Mouse (Mus musculus): ENCODE results near the gene Ndufb2. TPM values are rescaled to one million over a fixed set of nuclear protein-coding genes. Genes with fewer than 3 reads are reported as not detected.

Gene Ndufb2
- polyA plus RNA-seq, 1 experiment = 266 TPM

DNA sequence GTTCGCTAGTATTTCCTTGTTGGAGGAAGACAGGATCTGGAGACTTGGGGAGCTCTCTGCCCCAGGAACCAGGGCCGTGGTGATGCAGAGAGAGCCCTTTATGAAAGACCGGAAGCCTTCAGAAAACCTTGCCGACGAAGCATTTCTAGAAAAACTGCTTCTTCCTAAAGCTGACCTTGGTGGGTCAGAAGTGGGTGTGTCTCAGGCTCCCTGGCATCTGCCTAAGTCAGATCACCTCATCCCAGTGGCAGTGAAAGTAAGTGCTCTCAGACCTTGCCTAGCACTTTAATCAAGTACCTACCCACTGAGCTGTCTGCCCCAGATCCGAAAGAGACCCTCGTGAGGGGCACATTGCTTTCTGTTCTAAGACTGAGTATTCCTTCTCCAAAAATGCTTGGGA lies 17.4 kb upstream of the Ndufb2 start:
- no peak overlapping the region for H3K27ac ChIP-seq (ENCODE audit: insufficient read depth, low read length)

GRCm38 (mm10) chr6:39579552-39579951 lies 12.8 kb upstream of the Ndufb2 start:
- H3K4me1 ChIP-seq (ENCODE audit: control insufficient read depth, insufficient read depth, low read length) = peaks cover 7% of the 10 kb centered on the region
- no peak overlapping the region for H3K4me3 ChIP-seq (ENCODE audit: insufficient read depth, low read length)
- no peak overlapping the region for H3K27ac ChIP-seq (ENCODE audit: insufficient read depth, low read length)
- no peak for TF ChIP-seq CTCF (IDR thresholded peaks at IDR 0.05; ENCODE audit: extremely low read depth, insufficient read depth, low read length)
- no peak for TF ChIP-seq POLR2A (IDR thresholded peaks at IDR 0.05; ENCODE audit: extremely low read depth, insufficient read depth, low read length)

More for the DNA sequence above, 17.4 kb upstream of the Ndufb2 start:
- Histone ChIP-seq H3K4me3 (ENCODE audit: insufficient read depth, low read length) (peak overlapping the region; percentile 85), H3K4me1 (ENCODE audit: control insufficient read depth, insufficient read depth, low read length) (peaks cover 7% of the 10 kb centered on the region)
- TF ChIP-seq CTCF (IDR thresholded peaks at IDR 0.05; ENCODE audit: extremely low read depth, insufficient read depth, low read length) (no peak), POLR2A (IDR thresholded peaks at IDR 0.05; ENCODE audit: extremely low read depth, insufficient read depth, low read length) (no peak)

DNA sequence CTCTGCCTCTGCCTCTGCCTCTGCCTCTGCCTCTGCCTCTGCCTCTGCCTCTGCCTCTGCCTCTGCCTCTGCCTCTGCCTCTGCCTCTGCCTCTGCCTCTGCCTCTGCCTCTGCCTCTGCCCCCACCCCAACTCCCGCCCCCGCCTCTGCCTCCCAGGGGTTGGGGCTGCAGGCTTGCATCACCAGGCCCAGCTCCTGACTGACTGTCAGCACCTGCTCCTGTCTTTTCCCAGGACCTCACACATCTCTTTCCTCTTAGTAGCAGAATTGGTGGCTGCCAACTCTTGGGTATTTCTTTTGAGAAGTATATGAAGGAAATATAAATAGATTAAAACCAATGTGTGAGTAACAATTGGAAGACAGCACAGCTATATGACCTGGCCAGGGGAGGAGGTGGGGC lies 11.8 kb upstream of the Ndufb2 start:
- Histone ChIP-seq H3K4me1 (ENCODE audit: control insufficient read depth, insufficient read depth, low read length) (peaks cover 3% of the 10 kb centered on the region), H3K4me3 (ENCODE audit: insufficient read depth, low read length) (no peak overlapping the region), H3K27ac (ENCODE audit: insufficient read depth, low read length) (no peak overlapping the region)
- no peak for TF ChIP-seq POLR2A (IDR thresholded peaks at IDR 0.05; ENCODE audit: extremely low read depth, insufficient read depth, low read length)
- TF ChIP-seq CTCF (IDR thresholded peaks at IDR 0.05; ENCODE audit: extremely low read depth, insufficient read depth, low read length) = no peak

GRCm38 (mm10) chr6:39581087-39581784 lies 11.1 kb upstream of the Ndufb2 start:
- Histone ChIP-seq H3K4me1 (ENCODE audit: control insufficient read depth, insufficient read depth, low read length) (peaks cover 3% of the 10 kb centered on the region), H3K4me3 (ENCODE audit: insufficient read depth, low read length) (no peak overlapping the region), H3K27ac (ENCODE audit: insufficient read depth, low read length) (no peak overlapping the region)
- TF ChIP-seq CTCF (IDR thresholded peaks at IDR 0.05; ENCODE audit: extremely low read depth, insufficient read depth, low read length) = no peak
- no peak for TF ChIP-seq POLR2A (IDR thresholded peaks at IDR 0.05; ENCODE audit: extremely low read depth, insufficient read depth, low read length)

DNA sequence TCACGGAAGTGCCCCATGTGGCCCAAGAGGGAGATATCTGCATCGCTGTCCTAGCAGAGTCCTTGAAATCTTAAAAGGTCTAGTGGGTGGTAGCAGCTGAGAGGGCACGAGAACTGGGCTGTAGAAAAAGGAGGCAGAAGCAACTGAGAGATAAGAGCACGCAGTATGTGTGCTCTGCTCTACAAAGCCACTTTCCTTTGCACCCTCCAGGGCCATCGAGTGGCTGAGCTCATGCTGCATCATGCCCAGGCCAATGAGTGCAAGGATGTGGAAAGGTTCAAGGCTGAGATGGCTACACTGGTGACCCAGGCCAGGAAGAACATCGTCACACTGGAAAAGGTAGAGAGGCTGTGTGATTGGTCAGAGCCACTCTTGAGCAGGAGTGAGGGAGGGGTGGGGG lies 6.9 kb upstream of the Ndufb2 start, which contains the start of gene Gm42420:
Gene Gm42420 (plus strand): TSS at position 237 of the 400 bp plus-strand sequence.
- Histone ChIP-seq H3K4me3 (ENCODE audit: insufficient read depth, low read length) (no peak within 1 kb of the TSS), H3K27ac (ENCODE audit: insufficient read depth, low read length) (no peak within 1 kb of the TSS), H3K4me1 (ENCODE audit: control insufficient read depth, insufficient read depth, low read length) (no peaks in the 10 kb centered on the region)
- TF ChIP-seq POLR2A (IDR thresholded peaks at IDR 0.05; ENCODE audit: extremely low read depth, insufficient read depth, low read length) (no peak), CTCF (IDR thresholded peaks at IDR 0.05; ENCODE audit: extremely low read depth, insufficient read depth, low read length) (no peak)

DNA sequence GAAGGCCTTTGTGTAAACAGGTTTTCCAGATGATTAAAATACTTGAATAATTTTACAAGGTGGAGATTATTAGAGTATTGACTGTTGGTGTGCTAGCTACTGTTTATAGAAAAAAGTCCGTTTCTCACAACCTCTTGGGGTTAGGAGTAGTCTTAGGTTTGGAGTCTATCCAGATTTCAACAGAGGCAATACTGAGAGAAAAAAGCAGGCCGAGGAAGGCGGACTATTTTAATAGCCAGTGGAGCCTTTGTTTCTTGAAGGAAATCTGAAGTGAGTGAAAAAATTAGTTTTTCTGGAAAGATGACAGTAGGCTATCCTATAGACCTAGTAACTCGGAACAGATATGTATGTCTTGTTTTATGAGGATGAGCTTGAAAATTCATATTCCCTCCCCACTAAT lies 893 bp upstream of the Ndufb2 start:
- no peaks in the 10 kb centered on the region; the same call in 1 of the 2 replicates for H3K4me1 ChIP-seq (ENCODE audit: control insufficient read depth, insufficient read depth, low read length)
- H3K27ac ChIP-seq (ENCODE audit: insufficient read depth, low read length) = no peak overlapping the region
- TF ChIP-seq POLR2A (IDR thresholded peaks at IDR 0.05; ENCODE audit: extremely low read depth, insufficient read depth, low read length) = no peak
- TF ChIP-seq CTCF (IDR thresholded peaks at IDR 0.05; ENCODE audit: extremely low read depth, insufficient read depth, low read length) = no peak
- no peak overlapping the region; the same call in 1 of the 2 replicates for H3K4me3 ChIP-seq (ENCODE audit: insufficient read depth, low read length)

GRCm38 (mm10) chr6:39600851-39601250 lies 8.5 kb downstream of the Ndufb2 start:
- no peak overlapping the region for H3K4me3 ChIP-seq (ENCODE audit: insufficient read depth, low read length)
- peaks cover 2% of the 10 kb centered on the region for H3K4me1 ChIP-seq (ENCODE audit: control insufficient read depth, insufficient read depth, low read length)
- H3K27ac ChIP-seq (ENCODE audit: insufficient read depth, low read length) = no peak overlapping the region
- TF ChIP-seq CTCF (IDR thresholded peaks at IDR 0.05; ENCODE audit: extremely low read depth, insufficient read depth, low read length) = no peak
- TF ChIP-seq POLR2A (IDR thresholded peaks at IDR 0.05; ENCODE audit: extremely low read depth, insufficient read depth, low read length) = no peak

- TF ChIP-seq CTCF (IDR thresholded peaks at IDR 0.05; ENCODE audit: extremely low read depth, insufficient read depth, low read length) (no peak), POLR2A (IDR thresholded peaks at IDR 0.05; ENCODE audit: extremely low read depth, insufficient read depth, low read length) (no peak)
- Histone ChIP-seq H3K27ac (ENCODE audit: insufficient read depth, low read length) (no peak overlapping the region), H3K4me1 (ENCODE audit: control insufficient read depth, insufficient read depth, low read length) (peaks cover 2% of the 10 kb centered on the region), H3K4me3 (ENCODE audit: insufficient read depth, low read length) (no peak overlapping the region)
These were observed 9.5 kb downstream of the Ndufb2 start for GRCm38 (mm10) chr6:39601828-39602227.

DNA sequence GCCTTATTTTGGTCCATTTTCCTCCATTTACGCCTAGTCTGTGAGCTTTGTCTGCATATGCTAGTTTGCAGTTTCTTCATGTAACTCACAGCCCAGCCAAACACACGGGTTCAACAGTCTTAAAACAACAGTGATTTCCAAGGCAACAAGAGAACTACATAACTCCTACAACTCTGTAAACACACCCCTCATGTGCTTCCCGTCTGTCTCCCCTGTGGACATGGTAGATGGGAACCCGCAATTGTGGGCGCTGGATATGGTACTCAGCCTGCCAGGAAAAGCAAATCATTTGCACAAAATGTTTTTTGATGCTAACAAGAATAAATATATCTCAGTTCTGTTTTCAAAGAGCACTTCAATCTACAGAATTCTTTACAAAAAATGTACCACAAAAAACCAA lies 12.2 kb downstream of the Ndufb2 start:
- peaks cover 2% of the 10 kb centered on the region for H3K4me1 ChIP-seq (ENCODE audit: control insufficient read depth, insufficient read depth, low read length)
- TF ChIP-seq CTCF (IDR thresholded peaks at IDR 0.05; ENCODE audit: extremely low read depth, insufficient read depth, low read length) = no peak
- no peak for TF ChIP-seq POLR2A (IDR thresholded peaks at IDR 0.05; ENCODE audit: extremely low read depth, insufficient read depth, low read length)
- no peak overlapping the region for H3K27ac ChIP-seq (ENCODE audit: insufficient read depth, low read length)
- H3K4me3 ChIP-seq (ENCODE audit: insufficient read depth, low read length) = no peak overlapping the region

- no peak for TF ChIP-seq POLR2A (IDR thresholded peaks at IDR 0.05; ENCODE audit: extremely low read depth, insufficient read depth, low read length)
- TF ChIP-seq CTCF (IDR thresholded peaks at IDR 0.05; ENCODE audit: extremely low read depth, insufficient read depth, low read length) = no peak
- Histone ChIP-seq H3K27ac (ENCODE audit: insufficient read depth, low read length) (peak overlapping the region; percentile 71; the same call in 1 of the 2 replicates), H3K4me1 (ENCODE audit: control insufficient read depth, insufficient read depth, low read length) (peaks cover 2% of the 10 kb centered on the region), H3K4me3 (ENCODE audit: insufficient read depth, low read length) (no peak overlapping the region)
These were observed 13.7 kb downstream of the Ndufb2 start for GRCm38 (mm10) chr6:39606056-39606455.
